Mouse (Mus musculus) adrenal gland, postnatal 36 days (tissue): ENCODE measurements at regions not wholly inside any gene's neighbourhood (a gene's known extent, or its start where the extent isn't known, plus 50 kb on each side); places are given as distances from the start of the nearest gene placed in this dataset.
A peak's percentile ranks its signal among the peaks of the same experiment; 100 is the strongest.

Source experiments
- DNase-seq, 2 experiments: peaks; one replicate each; pipeline ENCODE4 v3.0.0; 2021; ENCODE audit warnings: mixed read lengths in 1 of 2

DNA sequence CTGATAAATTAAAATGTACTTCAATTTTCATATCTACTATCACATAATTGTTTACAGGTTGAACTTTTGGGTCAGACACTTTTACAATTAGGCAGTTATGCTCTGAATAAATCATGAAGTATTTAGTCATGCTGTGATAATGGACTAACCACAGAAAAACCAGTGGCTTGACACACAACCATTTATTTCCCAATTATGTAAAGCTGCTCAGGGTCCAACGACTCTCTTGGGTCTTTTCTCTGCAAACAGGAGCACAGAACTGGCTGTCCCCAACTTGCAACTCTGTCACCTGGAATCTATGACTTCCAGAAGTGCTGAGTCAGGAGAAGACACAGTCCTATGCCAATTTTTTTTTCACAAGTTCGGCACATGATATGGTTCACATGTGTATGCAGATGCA is 214.8 kb downstream of the Kcnj2 start:
- no peak for DNase-seq

DNA sequence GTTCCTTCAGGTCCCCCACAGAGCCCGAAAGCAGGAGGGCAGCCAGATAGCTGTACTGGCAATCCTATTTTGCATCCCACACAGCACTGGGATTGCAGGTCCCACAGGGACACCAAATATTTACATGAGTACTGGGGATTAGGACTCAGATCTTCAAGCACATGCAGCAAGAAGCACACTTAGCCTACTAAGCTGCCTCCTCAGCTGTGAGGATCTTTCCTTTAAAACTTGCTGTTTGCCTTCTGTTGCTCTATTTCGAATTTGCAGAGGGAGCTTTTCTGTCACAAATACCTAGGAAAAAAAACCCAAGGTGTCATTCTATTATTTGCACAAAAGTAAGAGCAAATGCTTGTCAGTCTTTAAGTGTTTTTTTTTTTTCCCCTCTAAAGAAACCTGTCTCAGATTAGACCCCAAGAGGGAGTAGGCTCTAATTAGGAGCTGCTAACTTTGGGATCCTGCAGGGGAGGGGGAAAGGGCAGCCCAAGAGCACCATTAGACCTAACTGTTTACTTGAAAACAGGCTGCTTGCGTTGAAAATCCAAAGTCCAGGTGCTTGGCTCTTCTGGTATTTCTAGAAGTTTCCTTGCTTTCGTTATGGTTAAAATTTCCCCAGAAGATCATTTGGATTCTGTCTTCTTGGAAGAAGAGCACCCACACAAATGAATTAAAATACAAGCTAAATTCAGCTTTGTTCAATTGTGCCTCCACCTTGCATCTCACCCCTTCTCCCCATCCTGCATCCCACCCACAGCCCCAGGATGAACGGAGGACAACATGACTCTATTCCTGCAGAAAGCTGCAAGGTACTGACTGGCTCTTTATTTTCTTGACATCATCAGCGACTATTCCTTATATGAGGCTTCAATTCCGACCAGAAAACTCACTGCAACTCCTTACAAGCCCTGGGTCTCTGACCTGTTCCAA is 215.5 kb downstream of the Kcnj2 start:
- no peak for DNase-seq

GRCm38 (mm10) chr11:111282283-111282682 is 216.3 kb downstream of the Kcnj2 start:
- no peak for DNase-seq

GRCm38 (mm10) chr11:111290537-111290936 is 224.6 kb downstream of the Kcnj2 start:
- DNase-seq = no peak

GRCm38 (mm10) chr11:111296309-111296721 is 230.4 kb downstream of the Kcnj2 start:
- DNase-seq = peak in 1 of 2 experiments; percentile 10

DNA sequence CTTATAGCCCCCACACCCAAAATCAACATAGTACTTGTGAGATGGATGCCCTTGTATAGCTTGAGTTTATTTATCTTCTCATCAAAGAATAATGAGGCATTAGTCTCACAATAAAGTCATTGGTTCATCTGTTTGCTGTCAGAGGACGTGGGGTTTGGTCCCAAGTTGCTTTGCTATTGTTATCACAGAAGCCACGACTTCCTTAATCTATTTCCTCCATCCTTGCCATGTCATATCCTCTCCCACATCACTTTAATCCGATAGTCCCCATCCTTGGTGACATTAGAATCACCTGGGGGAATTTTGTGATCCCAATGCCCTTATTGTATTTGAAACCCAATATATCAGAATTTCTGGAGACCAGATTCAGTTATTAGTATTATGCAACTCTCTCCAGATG is 246.8 kb downstream of the Kcnj2 start:
- DNase-seq = no peak

DNA sequence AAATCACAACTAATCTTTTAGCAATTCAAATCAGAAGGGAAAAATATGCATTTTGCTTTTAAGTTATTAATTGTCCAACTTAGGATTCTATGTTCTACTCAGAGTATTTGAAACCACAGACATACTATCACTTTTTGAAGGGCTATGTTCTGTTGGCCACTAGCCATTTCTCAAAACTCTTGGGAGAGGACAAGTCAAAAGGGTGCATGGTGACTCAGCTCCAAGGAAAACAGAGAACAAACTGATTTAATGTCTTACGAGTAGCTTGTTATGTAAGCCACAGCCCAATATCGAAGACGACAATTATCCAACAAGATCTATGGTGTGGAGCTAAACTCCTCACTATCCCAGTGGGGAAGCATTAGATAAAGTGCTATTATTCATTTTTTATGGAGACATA is 247.6 kb downstream of the Kcnj2 start:
- DNase-seq = peak in 1 of 2 experiments; percentile 43

GRCm38 (mm10) chr11:111321576-111321975 is 255.6 kb downstream of the Kcnj2 start:
- DNase-seq = no peak

GRCm38 (mm10) chr11:111324453-111325010 is 258.6 kb downstream of the Kcnj2 start:
- no peak for DNase-seq

DNA sequence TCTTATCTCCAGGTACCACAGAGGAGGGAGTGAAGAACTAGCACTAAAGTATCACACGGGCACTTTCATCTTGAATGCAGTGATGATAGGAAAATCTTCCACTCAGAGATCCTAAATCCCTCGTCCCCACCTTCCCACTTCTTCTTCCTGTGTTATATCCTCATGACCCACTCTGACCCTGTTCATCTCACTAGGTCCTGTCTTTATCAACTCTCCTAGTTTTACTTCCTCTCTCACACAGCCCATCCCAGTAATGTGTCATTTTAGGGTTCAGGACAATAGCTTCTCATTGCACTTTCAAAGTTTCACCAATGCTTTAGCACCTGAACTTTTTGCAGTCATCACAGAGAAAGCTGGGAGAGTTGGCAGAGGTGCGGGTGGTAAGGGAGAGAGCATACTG is 261.0 kb downstream of the Kcnj2 start:
- no peak for DNase-seq

DNA sequence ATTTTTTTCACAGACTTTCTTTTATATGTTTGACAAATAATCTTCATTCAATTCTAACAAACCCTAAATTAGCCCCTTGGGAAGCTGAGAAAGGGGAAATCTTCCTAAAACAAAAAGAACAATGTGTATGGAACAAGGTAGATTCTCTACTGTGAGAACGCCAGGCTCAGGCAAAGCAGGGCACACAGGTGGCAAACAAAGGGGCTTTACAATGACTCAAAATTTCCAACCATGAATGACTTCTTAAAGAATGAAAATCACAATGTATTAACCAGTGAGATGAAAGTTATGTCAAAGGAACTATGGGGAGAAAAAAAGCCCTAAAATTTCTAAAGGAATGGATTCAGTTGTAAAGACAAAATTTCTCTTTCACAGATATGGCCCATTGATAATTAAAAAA is 262.3 kb downstream of the Kcnj2 start:
- no peak for DNase-seq

GRCm38 (mm10) chr11:111331592-111331991 is 265.6 kb downstream of the Kcnj2 start:
- no peak for DNase-seq

GRCm38 (mm10) chr11:111333021-111333420 is 267.1 kb downstream of the Kcnj2 start:
- DNase-seq = no peak

DNA sequence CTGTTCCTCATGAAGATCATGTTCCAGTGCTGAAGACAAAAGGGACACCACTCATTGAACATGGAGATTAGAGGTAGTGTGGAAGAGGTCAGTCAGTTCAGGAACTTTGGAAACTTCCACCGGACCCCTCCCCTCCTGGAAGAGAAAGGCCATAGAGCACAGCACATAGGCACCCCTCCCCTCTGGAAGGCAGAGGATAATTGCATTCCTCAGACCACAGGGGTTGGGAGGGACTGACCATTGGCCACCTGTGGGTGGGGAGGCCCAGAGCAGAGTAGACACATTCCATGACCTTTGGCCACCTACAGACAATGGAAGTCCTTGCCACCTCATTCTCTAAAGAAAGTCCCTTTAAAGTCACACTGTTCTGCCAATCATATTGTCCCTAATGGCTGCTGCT is 281.6 kb downstream of the Kcnj2 start:
- no peak for DNase-seq

DNA sequence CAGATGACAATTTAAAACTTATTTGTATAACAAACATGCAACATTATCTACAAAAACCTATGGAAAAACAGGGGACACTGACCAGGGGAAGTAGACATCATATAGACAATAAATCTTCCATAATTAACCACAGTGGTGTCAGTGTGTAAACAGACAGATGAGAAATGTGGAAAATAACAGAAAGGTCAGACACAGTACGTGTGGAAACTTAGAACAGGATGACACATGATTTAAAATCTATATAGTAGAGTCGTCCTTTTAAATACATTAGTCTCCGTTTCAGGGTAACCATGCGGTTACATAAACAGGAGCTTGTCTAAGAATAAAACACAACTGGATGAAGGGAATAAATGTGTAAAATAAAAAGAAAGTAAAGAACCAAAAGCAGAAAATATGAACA is 284.1 kb downstream of the Kcnj2 start:
- no peak for DNase-seq

GRCm38 (mm10) chr11:111363363-111363762 is 297.4 kb downstream of the Kcnj2 start:
- no peak for DNase-seq

- no peak for DNase-seq
Measured at GRCm38 (mm10) chr11:111377165-111377564, 311.2 kb downstream of the Kcnj2 start.

GRCm38 (mm10) chr11:111379842-111380241 is 313.9 kb downstream of the Kcnj2 start:
- DNase-seq = no peak

DNA sequence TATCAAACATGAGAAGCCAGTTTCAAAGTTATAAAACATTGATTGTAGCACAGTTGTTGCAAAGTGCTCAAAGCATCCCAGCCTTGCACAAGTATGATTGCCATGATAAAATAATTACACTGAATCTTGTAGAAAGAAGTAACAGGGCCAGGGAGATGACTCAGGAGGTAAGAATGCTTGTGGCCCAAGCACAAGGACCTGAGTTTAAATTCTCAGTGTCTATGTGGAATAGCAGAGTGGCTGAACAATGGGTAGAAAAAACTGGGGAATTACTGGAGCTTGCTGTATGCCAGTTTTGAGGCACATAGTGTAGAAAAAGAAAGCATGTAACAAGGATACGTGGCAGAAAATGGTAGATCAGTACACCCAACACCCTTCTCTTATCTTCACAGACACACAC is 332.7 kb downstream of the Kcnj2 start:
- DNase-seq = no peak

DNA sequence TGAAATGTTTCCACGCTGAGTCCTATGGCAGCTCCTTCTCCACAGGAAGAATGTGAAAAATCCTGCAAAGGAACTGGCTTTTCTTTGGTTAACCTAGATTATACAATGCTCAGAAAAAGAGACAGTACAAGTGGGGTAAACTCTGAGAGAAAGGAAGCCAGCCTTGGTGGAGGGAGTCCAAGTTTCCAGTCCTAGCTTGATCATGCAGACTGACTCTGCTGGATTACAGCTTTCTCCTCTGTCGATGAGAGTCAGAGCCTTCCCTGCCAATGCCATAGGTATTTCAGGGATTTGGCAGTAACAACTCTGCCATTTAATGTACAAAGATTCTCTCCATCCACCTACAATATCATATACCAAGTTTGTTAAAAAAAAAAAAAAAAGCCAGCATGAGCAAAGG is 343.3 kb downstream of the Kcnj2 start:
- no peak for DNase-seq

DNA sequence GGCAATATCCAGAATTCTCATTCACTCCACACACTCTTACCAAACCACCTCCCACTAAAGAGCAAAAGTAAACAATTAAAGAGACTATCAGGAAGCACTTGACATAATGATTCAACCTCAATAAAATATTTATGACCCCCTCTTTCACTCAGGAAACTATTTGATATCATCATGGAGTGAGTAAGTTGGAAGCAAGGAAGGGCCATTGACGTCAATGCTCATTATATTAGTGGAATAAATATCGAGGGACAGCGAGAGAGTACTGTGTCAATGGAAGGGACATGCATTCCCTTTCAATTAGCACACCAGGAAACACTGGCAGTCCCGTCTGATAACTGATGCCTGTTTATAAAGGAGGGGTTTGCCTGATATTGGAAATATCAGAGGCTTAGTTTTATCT is 358.9 kb downstream of the Kcnj2 start:
- no peak for DNase-seq

- no peak for DNase-seq
Measured at GRCm38 (mm10) chr11:111426715-111427114, 360.8 kb downstream of the Kcnj2 start.

DNA sequence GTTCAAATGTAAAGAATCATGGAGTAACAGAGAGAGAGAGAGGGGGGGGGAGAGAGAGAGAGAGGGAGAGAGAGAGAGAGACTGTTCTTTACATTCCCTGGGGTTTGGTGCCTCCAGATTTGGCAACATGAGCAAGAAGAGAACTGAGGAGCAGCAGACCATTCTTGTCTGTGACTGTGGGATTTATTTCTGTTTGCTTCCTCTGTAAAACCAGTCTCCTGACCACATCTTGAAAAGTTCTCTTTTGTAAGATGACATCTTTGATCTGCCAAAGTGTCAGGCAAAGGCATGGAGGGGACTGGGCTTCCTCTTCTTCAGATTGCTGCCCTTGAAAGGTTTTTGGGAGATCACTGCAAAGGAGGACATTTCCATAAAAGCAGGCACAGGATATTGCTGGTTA is 376.3 kb downstream of the Kcnj2 start:
- DNase-seq = no peak

DNA sequence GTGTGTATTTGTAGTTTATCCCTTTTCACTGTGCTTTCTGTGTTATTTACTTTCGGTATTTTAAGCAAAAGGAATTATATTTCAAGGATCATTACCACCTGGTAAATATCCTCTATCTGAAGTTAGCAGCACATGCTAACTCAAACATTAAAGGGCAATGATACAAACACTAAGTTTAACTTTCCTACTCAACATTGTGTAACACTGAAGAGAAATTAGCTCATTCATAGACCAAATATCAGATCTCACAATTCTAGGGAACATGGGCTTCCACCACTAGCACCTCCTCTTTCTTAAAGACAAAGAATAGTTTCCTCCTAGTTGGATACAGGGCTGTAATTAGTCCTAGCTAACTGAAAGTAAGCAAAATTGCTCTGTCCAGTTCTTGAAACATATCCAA is 377.4 kb downstream of the Kcnj2 start:
- DNase-seq = no peak
